Mouse (Mus musculus): Measurements from ENCODE around the gene Qprt.

The Qprt gene

GRCm38 (mm10) chr7:127133125-127133524, 11.1 kb upstream of the Qprt start:
- no peak for DNase-seq (ENCODE audit: low spot score in 2 of 2)

GRCm38 (mm10) chr7:127129638-127130037, 7.6 kb upstream of the Qprt start:
- no peak for DNase-seq (ENCODE audit: low spot score in 2 of 2)

GRCm38 (mm10) chr7:127121061-127121910, 740 bp downstream of the Qprt start:
- DNase-seq (ENCODE audit: low spot score in 2 of 2), result no peak

GRCm38 (mm10) chr7:127118671-127119445, 3.2 kb downstream of the Qprt start:
- DNase-seq (ENCODE audit: low spot score in 2 of 2), result no peak

DNA sequence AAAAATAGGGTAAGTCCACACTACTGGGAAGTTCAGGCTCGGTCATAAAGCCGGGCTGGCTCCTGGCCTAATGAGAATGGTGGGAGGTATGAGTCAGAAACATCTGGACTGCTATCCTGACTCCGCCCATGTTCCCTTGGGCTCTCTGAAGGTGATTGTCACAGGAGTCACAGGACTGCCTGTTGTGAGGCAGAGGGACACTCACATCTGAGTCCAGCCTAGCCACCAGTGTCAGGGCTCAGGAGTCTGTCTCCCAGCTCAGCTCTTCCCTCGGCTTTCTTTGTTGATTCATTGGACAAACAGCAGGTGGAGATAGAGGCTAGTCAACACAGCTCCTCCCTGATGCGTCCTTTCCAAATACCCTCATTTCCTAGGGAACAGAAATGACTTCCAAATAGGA, 4.1 kb downstream of the Qprt start:
- DNase-seq (ENCODE audit: low spot score in 2 of 2), result no peak

- no peak for DNase-seq (ENCODE audit: low spot score in 2 of 2)
These were observed 5.6 kb downstream of the Qprt start for GRCm38 (mm10) chr7:127116331-127116935.

DNA sequence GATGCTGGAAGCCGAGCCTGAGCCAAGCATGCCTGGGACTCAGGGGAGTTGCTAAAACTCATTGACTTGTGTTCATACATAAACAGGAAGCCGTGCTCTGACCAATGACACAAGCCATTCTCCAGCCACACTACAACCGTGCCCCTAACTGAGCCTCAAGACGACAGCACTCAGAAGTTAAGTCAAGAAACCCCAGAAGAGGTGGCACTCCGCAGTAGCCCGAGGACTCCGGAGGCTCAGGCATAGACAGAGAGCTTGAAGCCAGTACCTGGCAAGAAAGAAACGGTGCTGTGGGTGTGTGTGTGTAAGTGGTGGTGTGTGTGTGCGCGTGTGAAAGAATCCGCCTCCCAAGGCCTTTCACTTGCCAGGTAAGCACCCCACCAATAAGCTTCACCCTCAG, 7.1 kb downstream of the Qprt start:
- peak; percentile 47 to 69 for DNase-seq (ENCODE audit: low spot score in 2 of 2)

GRCm38 (mm10) chr7:127113614-127114259, 8.3 kb downstream of the Qprt start:
- peak in 1 of 2 experiments; percentile 40 for DNase-seq (ENCODE audit: low spot score in 2 of 2)

DNA sequence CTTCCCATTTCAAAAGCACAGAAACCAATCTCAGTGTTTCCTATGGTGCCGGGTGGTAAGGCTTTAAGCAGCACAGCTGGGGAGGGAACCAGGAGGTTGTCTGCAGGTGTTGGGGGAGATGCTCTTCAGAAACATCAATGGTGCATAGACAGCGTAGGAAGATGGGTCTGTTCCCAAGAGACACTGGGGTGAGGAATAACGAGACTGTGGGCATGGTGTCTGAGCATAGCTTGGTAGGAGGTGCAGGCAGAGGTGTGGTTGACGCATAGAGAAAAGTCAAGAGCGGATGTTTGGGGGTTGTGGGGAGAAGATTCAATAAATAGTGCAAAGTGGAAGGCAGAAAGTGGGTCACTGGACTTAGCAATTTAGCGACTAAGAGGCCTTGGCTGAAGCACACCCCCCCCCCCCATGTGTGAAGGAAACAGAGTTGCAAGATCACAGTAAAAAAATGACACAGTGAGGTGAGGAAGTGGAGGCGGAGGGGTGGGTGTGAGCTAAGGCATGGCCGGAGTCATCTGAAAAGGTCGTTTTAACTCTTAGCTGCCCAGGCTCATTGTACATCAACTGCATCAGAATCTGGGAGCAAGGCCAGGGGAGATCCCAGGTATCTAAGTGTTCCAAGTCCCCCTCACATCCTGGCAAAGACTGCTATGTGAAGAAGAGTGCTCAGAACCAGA, 9.0 kb downstream of the Qprt start:
- DNase-seq (ENCODE audit: low spot score in 2 of 2), result peak; percentile 73 to 86

DNA sequence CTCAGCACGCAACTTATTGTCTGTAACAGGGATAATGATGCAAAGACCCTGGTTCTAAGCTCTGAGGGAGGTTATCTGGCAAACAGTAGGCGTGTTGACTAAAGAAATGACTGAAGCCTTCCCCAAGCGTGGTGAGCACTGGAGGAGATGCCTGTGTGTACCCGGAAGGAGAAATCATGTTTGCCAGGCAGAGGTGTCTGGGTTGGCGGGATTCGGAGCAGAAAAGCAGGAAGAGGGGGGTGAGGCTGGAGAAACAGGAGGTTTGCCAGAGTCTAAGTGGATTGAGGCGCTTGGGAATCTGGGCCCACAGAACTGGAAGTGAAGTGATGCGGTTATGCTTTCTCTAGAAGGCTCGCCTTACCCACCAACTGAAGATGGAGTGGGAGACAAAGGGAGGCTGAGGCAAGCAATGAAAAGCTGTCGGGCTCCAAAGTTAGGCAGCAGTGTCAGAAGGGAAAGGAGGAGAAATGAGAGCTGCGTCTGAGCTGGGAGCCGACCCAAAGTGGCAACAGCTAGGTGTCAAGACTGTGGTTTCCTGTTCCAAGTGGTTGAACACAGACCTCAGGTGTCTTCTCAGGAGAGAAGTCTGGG, 9.7 kb downstream of the Qprt start:
- DNase-seq (ENCODE audit: low spot score in 2 of 2), result peak; percentile 49 to 66

DNA sequence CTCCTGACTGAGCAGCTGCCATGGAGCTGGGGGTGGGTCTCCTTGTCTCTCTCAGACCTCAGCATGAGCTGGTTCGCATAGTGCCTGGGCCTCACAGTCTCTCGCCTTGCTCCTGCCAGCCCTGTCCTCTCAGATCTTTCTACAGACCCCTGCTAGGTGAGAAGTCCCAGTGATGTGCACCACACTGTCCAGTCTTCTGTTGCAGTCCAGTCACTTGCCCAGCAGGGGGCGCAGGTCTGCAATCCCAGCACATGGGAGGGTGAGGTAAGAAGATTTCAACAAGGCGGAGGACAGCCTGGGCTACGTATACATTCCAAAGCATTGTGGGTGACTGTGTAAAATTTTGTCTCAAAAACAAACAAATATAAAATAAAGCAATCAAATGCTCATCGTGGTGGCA, 10.6 kb downstream of the Qprt start:
- peak; percentile 78 to 84 for DNase-seq (ENCODE audit: low spot score in 2 of 2)

DNA sequence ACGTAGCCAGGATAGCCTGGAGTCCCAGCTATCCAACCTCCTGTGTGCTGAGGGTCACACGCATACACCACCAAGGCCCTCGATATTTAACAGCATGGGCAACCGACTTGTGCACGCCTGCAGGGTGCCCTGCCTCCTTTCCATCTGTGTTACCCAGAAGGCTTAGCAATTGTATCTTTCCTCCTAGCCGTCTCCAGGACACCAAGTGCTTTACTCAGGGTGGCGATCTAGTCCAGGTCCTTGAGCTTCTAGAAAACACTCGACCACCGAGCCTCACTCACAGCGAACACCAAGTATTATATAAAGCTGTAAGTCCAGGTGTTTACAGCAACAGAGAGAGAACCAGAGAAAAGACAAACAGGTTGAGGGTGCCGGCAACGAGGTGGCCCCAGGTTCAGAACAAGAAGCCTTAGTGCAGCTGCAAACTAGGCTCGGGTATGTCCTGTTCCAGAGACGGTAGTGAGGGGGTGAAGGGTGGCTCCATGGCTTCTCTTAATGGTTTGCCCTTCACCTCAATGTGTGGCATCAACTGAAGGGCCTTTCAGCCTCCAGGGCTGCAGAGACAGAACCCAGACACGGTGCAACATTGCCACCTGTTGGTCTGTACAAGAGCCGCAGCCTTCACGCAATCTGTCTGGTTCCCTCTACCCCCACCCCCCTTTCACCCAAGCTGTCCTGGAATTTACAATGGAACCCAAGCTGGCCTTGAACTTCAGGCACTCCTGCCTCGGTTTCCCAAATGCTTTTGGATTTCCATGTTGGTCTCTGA, 11.6 kb downstream of the Qprt start:
- peak; percentile 68 to 80 for DNase-seq (ENCODE audit: low spot score in 2 of 2)

DNA sequence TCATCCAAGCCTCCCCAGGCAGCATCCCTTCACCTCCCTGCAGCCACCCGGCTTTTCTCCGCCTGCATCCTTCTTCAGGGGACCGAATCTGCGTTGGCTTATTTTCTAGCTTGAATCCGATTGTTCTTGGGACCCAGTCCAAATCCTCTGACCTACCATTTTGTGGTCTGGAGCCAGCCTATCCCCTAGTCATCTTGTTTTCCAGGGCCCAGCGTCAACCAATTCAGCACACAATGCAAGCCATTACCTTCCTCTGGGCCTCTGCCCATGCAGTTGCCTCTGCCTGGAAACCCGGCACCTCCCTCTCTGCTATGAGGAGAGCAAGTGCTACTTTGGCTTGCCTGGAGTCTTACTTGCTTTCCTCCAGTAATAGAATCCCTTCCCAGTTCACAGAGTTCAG, 16.5 kb downstream of the Qprt start:
- no peak for DNase-seq (ENCODE audit: low spot score in 2 of 2)

DNA sequence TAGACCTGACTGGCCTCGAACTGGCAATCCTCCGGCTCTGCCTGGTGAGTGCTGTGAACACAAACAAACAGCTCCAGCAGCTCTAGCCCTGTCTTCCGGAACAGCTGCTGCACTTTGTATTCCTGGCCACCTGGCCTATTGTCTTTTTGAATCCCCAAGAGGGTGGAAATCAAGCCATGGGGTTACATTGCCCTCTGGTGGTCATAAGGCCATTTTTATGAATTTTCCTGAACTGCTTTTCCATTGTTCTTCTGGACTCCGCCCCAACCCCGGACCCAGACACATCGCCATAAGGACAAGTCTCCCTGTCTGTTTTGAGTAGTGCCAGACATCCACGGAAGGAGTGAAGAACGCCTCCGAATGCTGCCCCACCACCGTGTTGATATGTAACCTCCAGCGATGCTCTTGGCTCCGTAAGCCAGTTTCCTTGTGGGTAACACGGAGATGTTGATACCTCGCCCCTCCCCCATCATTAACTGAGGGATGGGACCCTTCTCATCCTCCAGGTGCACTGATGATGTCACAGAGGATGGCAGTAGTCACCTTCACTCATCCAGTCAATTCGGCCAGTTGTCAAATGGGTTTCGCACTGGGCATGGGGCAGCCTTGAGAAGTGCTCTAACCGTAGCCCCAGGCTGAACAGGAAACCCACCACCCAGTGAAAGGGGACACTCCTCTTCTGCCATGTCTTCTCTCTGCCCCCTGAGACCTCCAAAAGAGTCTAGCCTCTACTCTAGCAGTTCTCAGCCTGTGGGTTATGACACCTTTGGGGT, 17.3 kb downstream of the Qprt start:
- DNase-seq (ENCODE audit: low spot score in 2 of 2), result peak; percentile 64 to 82

DNA sequence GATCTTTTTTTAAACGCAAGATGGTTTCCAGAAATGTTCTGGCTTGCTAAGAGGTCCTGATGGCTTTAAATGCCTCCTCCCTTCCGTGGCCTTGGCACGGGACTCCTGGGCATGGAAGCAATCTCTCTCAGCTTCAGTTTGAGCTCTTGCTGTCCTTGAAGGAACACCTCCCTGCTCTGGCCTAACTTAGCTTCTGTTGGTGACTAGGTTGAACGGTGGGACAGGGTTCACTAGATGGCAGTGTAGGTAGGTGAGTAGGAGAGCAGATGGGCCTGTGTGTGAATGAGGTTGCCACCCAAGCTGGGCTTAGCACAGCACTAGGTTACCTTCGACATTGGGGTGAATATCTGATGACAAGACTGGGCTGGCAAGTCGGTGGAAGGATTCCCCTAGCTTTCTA, 18.1 kb downstream of the Qprt start:
- DNase-seq (ENCODE audit: low spot score in 2 of 2), result no peak

GRCm38 (mm10) chr7:127102148-127102547, 19.9 kb downstream of the Qprt start:
- DNase-seq (ENCODE audit: low spot score in 2 of 2), result no peak

GRCm38 (mm10) chr7:127101451-127102016, 20.5 kb downstream of the Qprt start:
- DNase-seq (ENCODE audit: low spot score in 2 of 2), result no peak

- DNase-seq (ENCODE audit: low spot score in 2 of 2), result no peak
These were observed 22.5 kb downstream of the Qprt start for GRCm38 (mm10) chr7:127099528-127099927.

DNA sequence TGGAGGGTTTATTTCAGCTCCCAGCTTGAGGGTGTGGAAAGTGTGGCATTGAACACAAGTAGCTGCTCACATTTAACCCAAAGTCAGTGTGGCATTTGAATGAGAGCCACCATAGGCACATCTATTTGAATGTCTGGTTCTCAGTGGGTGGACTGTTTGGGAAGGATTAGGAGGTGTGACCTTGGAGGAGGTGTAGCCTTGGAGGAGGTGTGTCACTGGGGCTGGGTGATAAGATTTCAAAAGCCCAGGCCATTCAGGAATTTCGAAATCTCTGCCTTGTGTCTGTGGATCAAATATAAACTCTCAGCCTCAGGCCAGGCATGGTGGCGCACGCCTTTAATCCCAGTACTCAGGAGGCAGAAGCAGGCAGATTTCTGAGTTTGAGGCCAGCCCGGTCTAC, 23.1 kb downstream of the Qprt start:
- DNase-seq (ENCODE audit: low spot score in 2 of 2), result no peak
